ENCODE assay signal across 11 mouse cellular contexts in the genomic region with DNA sequence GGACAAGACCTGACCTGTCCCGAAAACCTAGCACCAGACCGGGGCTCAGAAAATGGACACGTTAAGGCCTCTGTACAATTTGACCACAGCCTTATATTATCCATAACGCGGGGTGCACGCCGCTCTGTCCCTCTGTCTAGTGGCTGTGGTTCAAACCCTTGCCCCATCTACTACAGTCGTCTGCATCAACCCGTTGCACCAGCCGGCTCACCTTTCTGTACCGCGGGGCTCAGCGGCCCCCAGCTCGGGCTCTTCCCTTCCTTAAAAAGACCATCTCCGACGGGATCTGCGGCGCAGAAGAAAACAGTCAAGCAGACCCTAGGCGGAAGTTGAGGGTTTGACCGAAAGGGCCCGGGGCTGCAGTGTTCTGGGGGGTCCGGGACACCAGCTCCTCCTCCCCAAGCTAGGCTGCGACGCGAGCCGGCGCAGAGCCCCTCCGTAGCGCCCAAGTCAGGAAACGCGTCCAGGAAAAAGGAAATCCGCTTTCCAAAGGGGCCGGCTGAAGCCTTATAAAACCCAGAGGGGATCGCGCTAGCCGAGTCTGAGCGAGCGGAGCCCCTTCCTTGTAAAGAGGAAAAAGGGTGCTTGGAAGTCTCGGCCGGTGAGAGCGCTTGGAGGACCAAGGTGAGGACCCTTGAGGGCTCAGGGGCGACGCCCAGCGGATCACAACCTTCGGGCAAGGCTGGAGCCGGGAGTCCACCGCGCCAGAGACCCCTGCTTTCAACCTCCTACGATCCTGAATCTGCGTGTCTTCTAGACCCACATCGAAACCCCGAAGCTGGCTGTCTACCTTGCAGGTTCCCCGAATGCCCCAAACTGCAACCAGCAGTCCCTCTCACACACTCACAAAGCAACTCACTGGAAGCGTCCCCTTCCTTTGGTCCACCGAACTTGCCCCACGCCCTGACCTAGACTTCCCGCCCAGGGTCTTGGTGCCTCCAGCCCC. TPM values are rescaled to one million over a fixed set of nuclear protein-coding genes. Genes with fewer than 3 reads are reported as not detected.
DNase-seq lines count a peak whose midpoint lies in the region; ATAC-seq lines count a peak whose summit lies in the region.
"Had no signal": no experiment of that assay in that cellular context is flagged by ENCODE, and none has a peak within 500 bp of the region (broad histone marks: within the 10 kb centered on the region; RNA-seq: fewer than 3 reads in every experiment).

No protein-coding gene starts in this region.

- H3K9ac ChIP-seq in hindbrain, embryonic 16.5 days (ENCODE audit: low read depth, low read length) = 0 out of 2 replicates have a peak overlapping the region, but pooled peaks have one; percentile 14
- H3K9ac ChIP-seq in midbrain, embryonic 14.5 days (replicated peaks; ENCODE audit: low read length) = 0 out of 2 replicates have a peak overlapping the region, but pooled peaks have one; percentile 26

- H3K36me3 ChIP-seq in heart, embryonic 10.5 days = no peaks in the 10 kb centered on the region
- H3K36me3 ChIP-seq in hindbrain, embryonic 16.5 days (ENCODE audit: control insufficient read depth, insufficient read depth, low read length) = no peaks in the 10 kb centered on the region
- no peaks in the 10 kb centered on the region for H3K36me3 ChIP-seq in midbrain, embryonic 14.5 days (ENCODE audit: control insufficient read depth, insufficient read depth, low read length)

- ATAC-seq in hindbrain, embryonic 16.5 days = no peak
- no peak for ATAC-seq in midbrain, embryonic 14.5 days (ENCODE audit: low FRiP score, low TSS enrichment)

- WGBS in heart, embryonic 10.5 days = 1% methylated on average over 57 of the region's 57 CpGs
- WGBS in hindbrain, embryonic 16.5 days = under 1% methylated on average over 56 of the region's 57 CpGs
- WGBS in midbrain, embryonic 14.5 days = under 1% methylated on average over 57 of the region's 57 CpGs

- peak overlapping the region; percentile 72 for H3K27ac ChIP-seq in heart, embryonic 10.5 days
- no peak overlapping the region for H3K27ac ChIP-seq in hindbrain, embryonic 16.5 days (ENCODE audit: low read depth, low read length)
- no peak overlapping the region for H3K27ac ChIP-seq in midbrain, embryonic 14.5 days (replicated peaks; ENCODE audit: low read depth, low read length)

- H3K4me3 ChIP-seq in heart, embryonic 10.5 days = peak overlapping the region; percentile 59
- H3K4me3 ChIP-seq in hindbrain, embryonic 16.5 days (ENCODE audit: low read length) = peak overlapping the region; percentile 28
- H3K4me3 ChIP-seq in midbrain, embryonic 14.5 days (replicated peaks; ENCODE audit: low read depth, low read length) = peak overlapping the region; percentile 22

- H3K4me2 ChIP-seq in hindbrain, embryonic 16.5 days (ENCODE audit: low read length) = peak overlapping the region; percentile 49
- H3K4me2 ChIP-seq in midbrain, embryonic 14.5 days (ENCODE audit: low read length) = peak overlapping the region; percentile 43

- peaks cover 98% of the 10 kb centered on the region for H3K27me3 ChIP-seq in heart, embryonic 10.5 days (ENCODE audit: insufficient read depth, poor library complexity, severe bottlenecking)
- H3K27me3 ChIP-seq in hindbrain, embryonic 16.5 days (replicated peaks; ENCODE audit: control insufficient read depth, insufficient read depth, low read length) = peaks cover 62% of the 10 kb centered on the region
- H3K27me3 ChIP-seq in midbrain, embryonic 14.5 days (ENCODE audit: control insufficient read depth, insufficient read depth, low read length) = peaks cover 80% of the 10 kb centered on the region

- no peaks in the 10 kb centered on the region for H3K9me3 ChIP-seq in heart, embryonic 10.5 days
- H3K9me3 ChIP-seq in hindbrain, embryonic 16.5 days (ENCODE audit: control insufficient read depth, low read length) = no peaks in the 10 kb centered on the region
- H3K9me3 ChIP-seq in midbrain, embryonic 14.5 days (ENCODE audit: control insufficient read depth, low read length) = no peaks in the 10 kb centered on the region

- no peak for DNase-seq in heart, embryonic 10.5 days (ENCODE audit: low spot score)
- DNase-seq in heart, adult 11 months = no peak
- peak; percentile 38 for DNase-seq in embryo, embryonic 9.5 days (ENCODE audit: extremely low spot score)
- peak; percentile 52 for DNase-seq in midbrain, embryonic 14.5 days
- no peak for DNase-seq in cerebellum, adult 18-20 months
- no peak for DNase-seq in right cerebral cortex, postnatal 36 days (ENCODE audit: low spot score in 2 of 2)
- no peak for DNase-seq in layer of hippocampus, postnatal 14 days (ENCODE audit: low spot score in 2 of 2)
- DNase-seq: adrenal gland, adult 8-10 months; lung, adult 18-20 months had no signal

- peaks cover 31% of the 10 kb centered on the region for H3K4me1 ChIP-seq in heart, embryonic 10.5 days
- H3K4me1 ChIP-seq in hindbrain, embryonic 16.5 days (ENCODE audit: control insufficient read depth, insufficient read depth, low read depth, low read length) = peaks cover 26% of the 10 kb centered on the region
- H3K4me1 ChIP-seq in midbrain, embryonic 14.5 days (ENCODE audit: control insufficient read depth, insufficient read depth, low read length) = peaks cover 11% of the 10 kb centered on the region

RNA-seq across cellular contexts. Expression of gene Fev, which starts 0.8 kb away (rescaled TPM):
- polyA plus RNA-seq in heart, embryonic 10.5 days (2016; fragmentation: Nextera tagmentation; extraction: Ambion mirVana) = 1.2 and 1.4 TPM in 2 replicates
- 2.9 and 3.3 TPM in 2 replicates for polyA plus RNA-seq in hindbrain, embryonic 16.5 days (2015; fragmentation: Nextera tagmentation; extraction: Ambion mirVana)
- 3.0 and 3.3 TPM in 2 replicates for polyA plus RNA-seq in midbrain, embryonic 14.5 days (2014; fragmentation: Nextera tagmentation; extraction: Ambion mirVana)
- not detected for total RNA-seq in layer of hippocampus, postnatal 14 days (2021)
- polyA plus RNA-seq: C2C12 had no signal

RNA-seq across cellular contexts. Expression of gene Cryba2, which starts 8.5 kb away (rescaled TPM):
- polyA plus RNA-seq in heart, embryonic 10.5 days (2016; fragmentation: Nextera tagmentation; extraction: Ambion mirVana) = not detected in 2 replicates
- 1.4 and 2.1 TPM in 2 replicates for polyA plus RNA-seq in hindbrain, embryonic 16.5 days (2015; fragmentation: Nextera tagmentation; extraction: Ambion mirVana)
- polyA plus RNA-seq in midbrain, embryonic 14.5 days (2014; fragmentation: Nextera tagmentation; extraction: Ambion mirVana) = 0.77 TPM in 1 of 2 replicates, not detected in the other
- total RNA-seq in layer of hippocampus, postnatal 14 days (2021) = under 1 TPM in 1 of 2 experiments, not detected in 1; 0.91 TPM
- polyA plus RNA-seq: C2C12 had no signal

RNA-seq across cellular contexts. Expression of gene Cdk5r2, which starts 29.7 kb away (rescaled TPM):
- polyA plus RNA-seq in heart, embryonic 10.5 days (2016; fragmentation: Nextera tagmentation; extraction: Ambion mirVana) = not detected in 2 replicates
- polyA plus RNA-seq in hindbrain, embryonic 16.5 days (2015; fragmentation: Nextera tagmentation; extraction: Ambion mirVana) = 8.4 and 9.4 TPM in 2 replicates
- polyA plus RNA-seq in midbrain, embryonic 14.5 days (2014; fragmentation: Nextera tagmentation; extraction: Ambion mirVana) = 16.5 and 29.9 TPM in 2 replicates
- total RNA-seq in layer of hippocampus, postnatal 14 days (2021) = 100 to 1,000 TPM; 270 to 283 TPM

RNA-seq across cellular contexts. Expression of gene Cfap65, which starts 50.9 kb away (rescaled TPM):
- not detected in 2 replicates for polyA plus RNA-seq in heart, embryonic 10.5 days (2016; fragmentation: Nextera tagmentation; extraction: Ambion mirVana)
- polyA plus RNA-seq in hindbrain, embryonic 16.5 days (2015; fragmentation: Nextera tagmentation; extraction: Ambion mirVana) = 1.1 and 1.6 TPM in 2 replicates
- polyA plus RNA-seq in midbrain, embryonic 14.5 days (2014; fragmentation: Nextera tagmentation; extraction: Ambion mirVana) = 0.13 and 0.34 TPM in 2 replicates
- total RNA-seq in layer of hippocampus, postnatal 14 days (2021) = 1 to 10 TPM; 1.6 to 3.8 TPM
- polyA plus RNA-seq: C2C12 had no signal

Comparison
In these comparisons a context has a peak if more than half of its experiments do, and no peak if none do; other contexts are left out.
1. DNase-seq: peak in embryo, embryonic 9.5 days (single experiment) and midbrain, embryonic 14.5 days (single experiment); none in heart, embryonic 10.5 days (single experiment), heart, adult 11 months (single experiment), cerebellum, adult 18-20 months (0 of 2), right cerebral cortex, postnatal 36 days (0 of 2) and layer of hippocampus, postnatal 14 days (0 of 2).
2. Peak in every context shown above with its lines, with median percentiles within 50 percentile points of each other: H3K4me3 ChIP-seq.